Mouse (Mus musculus): Measurements from ENCODE around the gene Rufy4. TPM values are rescaled to one million over a fixed set of nuclear protein-coding genes. Genes with fewer than 3 reads are reported as not detected.
"Not testable (repeated sequence)": the region's sequence is repeated elsewhere in the genome, so short reads cannot be mapped to it uniquely, and the experiment has no call there.

Gene Rufy4
- polyA plus RNA-seq, 1 experiment, result 0.11 TPM

DNA sequence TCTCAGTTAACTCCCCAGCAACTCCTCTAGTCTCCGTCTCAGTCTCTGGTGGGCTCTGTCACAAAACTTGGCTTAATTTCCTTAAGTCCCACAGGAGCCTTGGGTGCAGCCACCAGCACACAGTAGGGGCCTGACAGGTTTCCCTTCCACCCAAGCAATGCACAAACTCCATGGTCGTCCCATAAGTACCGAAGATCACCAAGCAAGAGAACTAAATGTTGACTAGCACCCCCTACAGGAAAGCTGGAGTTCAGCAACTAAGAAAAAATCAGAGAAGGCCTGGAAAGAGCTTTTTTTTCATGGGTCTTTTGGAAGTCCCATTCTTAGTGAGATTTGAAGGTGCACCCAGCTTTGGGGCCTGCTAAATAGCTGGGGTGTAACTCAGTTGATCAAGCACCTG lies 14.1 kb downstream of the Rufy4 start:
- no peak for DNase-seq (ENCODE audit: low read depth, low spot score)
- WGBS, result 59% methylated on average over 3 of the region's 3 CpGs

- 83% methylated on average over 8 of the region's 8 CpGs for WGBS
Observed at GRCm38 (mm10) chr1:74141781-74142180, 16.4 kb downstream of the Rufy4 start.

DNA sequence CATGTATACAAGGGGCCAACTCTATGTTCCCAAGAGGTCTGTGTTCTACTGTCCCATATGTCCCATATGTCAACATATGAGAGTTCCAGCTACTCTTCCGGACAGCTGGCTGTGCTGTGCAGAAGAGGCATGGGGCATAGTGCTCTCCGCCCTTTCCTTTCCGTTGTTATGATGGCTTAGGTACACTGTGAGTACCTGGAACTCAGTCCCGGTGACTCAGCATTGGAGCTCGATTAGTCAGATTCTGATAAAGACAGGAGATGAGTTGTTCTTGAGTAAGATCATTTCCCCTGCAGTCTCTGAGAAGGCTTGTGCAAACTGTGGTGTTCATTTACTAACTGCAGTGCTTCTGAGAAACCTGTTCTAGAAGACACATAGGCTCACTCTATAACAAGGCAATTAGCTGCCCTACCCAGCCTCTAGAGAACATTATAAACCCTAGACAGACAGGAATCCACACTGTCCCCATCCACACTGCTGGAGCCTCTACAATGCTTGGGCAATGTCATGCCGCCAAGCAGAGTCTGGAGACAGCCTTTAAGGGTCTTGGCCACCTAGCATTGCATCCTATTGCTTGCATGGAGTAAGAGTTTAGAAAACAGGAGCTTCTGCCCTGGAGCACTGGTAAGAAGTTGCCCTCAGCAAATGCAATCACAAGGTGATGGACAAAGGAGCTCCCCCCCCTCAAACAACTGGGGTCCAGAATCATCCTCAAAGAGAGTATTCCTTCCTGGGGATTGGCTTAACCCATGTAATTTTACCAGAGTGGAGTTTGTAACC lies 24.0 kb downstream of the Rufy4 start:
- WGBS, result 38% methylated on average over 6 of the region's 6 CpGs
- DNase-seq (ENCODE audit: low read depth, low spot score), result no peak

More at GRCm38 (mm10) chr1:74141781-74142180, 16.4 kb downstream of the Rufy4 start:
- DNase-seq (ENCODE audit: low read depth, low spot score), result no peak

- DNase-seq (ENCODE audit: low read depth, low spot score), result no peak
- 80% methylated on average over 3 of the region's 3 CpGs for WGBS
Observed at GRCm38 (mm10) chr1:74150101-74150500, 24.8 kb downstream of the Rufy4 start.

- 53% methylated on average over 3 of the region's 3 CpGs for WGBS
- no peak for DNase-seq (ENCODE audit: low read depth, low spot score)
Observed at GRCm38 (mm10) chr1:74151091-74151490, 25.8 kb downstream of the Rufy4 start.

DNA sequence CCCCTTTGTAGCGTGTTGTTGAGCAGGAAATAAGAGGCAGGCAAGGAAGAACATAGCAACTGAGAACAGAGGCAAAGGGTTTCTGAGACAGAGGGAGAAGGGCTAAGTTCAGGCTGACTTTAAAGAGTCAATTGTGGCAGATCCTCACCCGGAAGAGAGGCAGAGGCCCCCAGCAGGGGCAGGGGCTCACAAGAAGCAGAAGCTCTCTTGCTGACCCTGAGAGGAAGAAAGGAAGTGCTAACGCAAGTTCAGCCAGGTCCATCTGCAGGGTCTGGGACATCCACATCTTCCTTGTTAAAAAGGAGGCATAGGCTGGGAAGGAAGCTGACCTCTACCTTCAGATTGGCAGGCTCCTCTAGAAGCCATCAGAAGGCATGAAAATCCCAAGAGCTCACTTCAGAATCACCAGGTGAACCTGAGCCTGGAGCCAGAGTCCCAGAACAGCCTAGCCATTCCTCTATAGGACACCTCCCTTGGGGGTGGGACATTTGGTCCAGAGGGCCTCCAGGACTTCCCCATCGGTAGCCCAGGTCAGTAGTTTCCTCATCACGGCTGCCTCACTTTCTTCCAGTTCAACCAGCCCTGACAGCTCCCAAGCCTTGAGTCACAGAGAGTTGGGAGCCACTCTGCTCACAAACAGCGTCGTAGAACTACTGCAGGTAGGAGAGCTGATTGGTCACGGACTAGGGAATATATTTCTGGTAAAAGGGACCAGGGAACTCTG lies 28.3 kb downstream of the Rufy4 start, which contains the start of gene Cxcr2:
Cxcr2 (plus strand) TSS at position 529 of the 724 bp plus-strand sequence.
- WGBS, result 60% methylated on average over 8 of the region's 8 CpGs
- no peak for DNase-seq (ENCODE audit: low read depth, low spot score)

- 54% methylated on average over 6 of the region's 6 CpGs for WGBS
- no peak for DNase-seq (ENCODE audit: low read depth, low spot score)
Observed at GRCm38 (mm10) chr1:74155435-74156012, 30.2 kb downstream of the Rufy4 start.

GRCm38 (mm10) chr1:74156381-74156910 lies 31.1 kb downstream of the Rufy4 start:
- no peak for DNase-seq (ENCODE audit: low read depth, low spot score)
- 74% methylated on average over 14 of the region's 14 CpGs for WGBS

DNA sequence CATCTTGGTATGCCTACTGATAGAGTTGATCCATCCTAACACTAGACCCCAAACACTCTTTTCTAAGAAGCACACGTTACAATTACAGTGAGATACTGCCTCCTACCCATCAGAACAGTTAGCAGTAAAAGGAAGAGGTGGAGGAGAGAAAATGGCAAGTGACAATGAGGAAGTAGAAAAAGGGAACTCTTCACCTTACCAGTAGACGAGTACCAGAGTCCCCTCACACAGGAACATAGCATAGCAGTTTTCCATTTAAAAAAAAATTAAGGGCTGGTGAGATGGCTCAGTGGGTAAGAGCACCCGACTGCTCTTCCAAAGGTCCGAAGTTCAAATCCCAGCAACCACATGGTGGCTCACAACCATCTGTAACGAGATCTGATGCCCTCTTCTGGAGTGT lies 34.3 kb downstream of the Rufy4 start:
- WGBS, result 75% methylated on average over 5 of the region's 5 CpGs
- not testable (repeated sequence) for DNase-seq (ENCODE audit: low read depth, low spot score)

GRCm38 (mm10) chr1:74160036-74160435 lies 34.7 kb downstream of the Rufy4 start:
- DNase-seq (ENCODE audit: low read depth, low spot score), result no peak
- 66% methylated on average over 2 of the region's 2 CpGs for WGBS

- DNase-seq (ENCODE audit: low read depth, low spot score), result no peak
- WGBS, result 86% methylated on average over 5 of the region's 5 CpGs
Observed at GRCm38 (mm10) chr1:74167136-74167535, 41.8 kb downstream of the Rufy4 start.

GRCm38 (mm10) chr1:74169721-74170120 lies 44.4 kb downstream of the Rufy4 start:
- WGBS, result 93% methylated on average over 3 of the region's 3 CpGs
- DNase-seq (ENCODE audit: low read depth, low spot score), result no peak

DNA sequence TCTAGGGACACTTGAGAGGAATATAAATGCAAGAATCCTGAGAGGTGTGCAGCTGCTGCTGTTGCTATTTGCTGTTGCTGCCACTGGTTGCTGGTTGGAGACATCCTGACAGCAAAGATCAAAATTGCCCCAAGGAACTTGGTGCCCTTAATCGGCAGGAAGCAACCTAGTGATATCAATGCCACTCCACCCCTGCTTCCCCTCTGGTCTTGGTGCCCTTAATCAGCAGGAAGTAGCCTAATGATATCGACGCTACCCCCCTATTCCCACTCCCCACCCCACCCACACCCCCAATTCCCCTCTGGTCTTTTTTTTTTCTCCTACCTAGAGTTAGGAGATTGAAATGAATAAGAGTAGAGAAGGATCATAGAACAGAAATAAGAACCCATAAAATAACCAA lies 47.4 kb downstream of the Rufy4 start:
- 72% methylated on average over 3 of the region's 3 CpGs for WGBS
- no peak for DNase-seq (ENCODE audit: low read depth, low spot score)

GRCm38 (mm10) chr1:74175731-74176130 lies 50.4 kb downstream of the Rufy4 start:
- 53% methylated on average over 4 of the region's 4 CpGs for WGBS

GRCm38 (mm10) chr1:74178618-74179017 lies 53.3 kb downstream of the Rufy4 start:
- no peak for DNase-seq (ENCODE audit: low read depth, low spot score)
- WGBS, result 70% methylated on average over 3 of the region's 3 CpGs

More at GRCm38 (mm10) chr1:74175731-74176130, 50.4 kb downstream of the Rufy4 start:
- DNase-seq (ENCODE audit: low read depth, low spot score), result no peak

GRCm38 (mm10) chr1:74179624-74180408 lies 54.5 kb downstream of the Rufy4 start:
- 72% methylated on average over 9 of the region's 9 CpGs for WGBS
- DNase-seq (ENCODE audit: low read depth, low spot score), result no peak

- 58% methylated on average over 2 of the region's 2 CpGs for WGBS
- DNase-seq (ENCODE audit: low read depth, low spot score), result no peak
Observed at GRCm38 (mm10) chr1:74181462-74181861, 56.1 kb downstream of the Rufy4 start.

DNA sequence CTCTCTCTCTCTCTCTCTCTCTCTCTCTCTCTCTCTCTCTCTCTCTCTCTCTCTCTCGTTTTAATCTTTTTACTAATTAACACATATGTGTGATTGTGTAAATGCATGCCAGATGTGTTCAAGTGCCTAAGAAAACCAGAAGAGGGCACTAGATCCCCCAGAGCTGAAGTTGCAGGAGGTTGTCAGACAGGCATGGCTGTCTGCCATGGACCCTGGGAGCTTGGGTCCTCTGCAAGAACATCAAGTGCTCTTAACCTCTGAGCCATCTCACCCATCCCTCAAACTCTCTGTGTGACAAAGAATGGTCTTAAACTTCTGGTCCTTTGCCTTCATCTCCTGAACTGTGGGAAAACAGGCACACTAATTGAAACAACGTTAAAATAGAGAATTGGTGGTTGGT lies 57.7 kb downstream of the Rufy4 start:
- WGBS, result 62% methylated on average over 2 of the region's 2 CpGs
- no peak for DNase-seq (ENCODE audit: low read depth, low spot score)

DNA sequence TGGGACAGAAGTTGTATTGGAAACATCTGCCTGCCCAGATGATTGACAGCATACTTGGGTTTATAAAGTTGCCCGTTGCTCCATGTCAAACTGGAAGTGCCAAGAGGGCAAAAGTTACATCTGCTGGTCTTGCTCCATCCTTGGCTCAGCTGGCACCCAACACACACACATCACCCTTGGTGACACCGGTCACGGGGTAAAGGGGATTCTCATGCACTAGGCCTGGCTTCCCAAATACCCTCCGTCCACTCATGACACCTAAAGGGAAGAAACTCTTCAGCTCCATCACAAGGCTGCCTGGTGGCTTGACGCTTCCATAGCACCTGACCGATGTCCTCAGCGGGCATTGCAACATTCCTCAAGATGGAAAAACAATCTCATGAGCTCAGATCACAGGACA lies 65.1 kb downstream of the Rufy4 start:
- no peak for DNase-seq (ENCODE audit: low read depth, low spot score)
- 87% methylated on average over 7 of the region's 7 CpGs for WGBS

- DNase-seq (ENCODE audit: low read depth, low spot score), result no peak
- 63% methylated on average over 2 of the region's 2 CpGs for WGBS
Observed at GRCm38 (mm10) chr1:74192711-74193110, 67.4 kb downstream of the Rufy4 start.

Measured in large intestine, adult 2 months (tissue).